Mouse (Mus musculus) megakaryocyte, embryonic 14.5 days (primary cell): Measurements from ENCODE around the gene Mylk2. TPM values are rescaled to one million over a fixed set of nuclear protein-coding genes. Genes with fewer than 3 reads are reported as not detected.

Source experiments
- H3K27me3 ChIP-seq: replicated peaks from 2 replicates; pipeline ENCODE3; 2012; ENCODE audit warnings: inconsistent platforms
- H3K36me3 ChIP-seq: replicated peaks from 2 replicates; pipeline ENCODE3; 2012; ENCODE audit warnings: low read length, inconsistent platforms, mixed read lengths
- H3K4me1 ChIP-seq: 2 replicates; pipeline ENCODE4 v1.6.1; 2012; ENCODE audit warnings: inconsistent platforms
- H3K4me3 ChIP-seq: replicated peaks from 2 replicates; pipeline ENCODE3; 2012; ENCODE audit warnings: moderate library complexity, mild to moderate bottlenecking, inconsistent platforms
- H3K9me3 ChIP-seq: 2 replicates; pipeline ENCODE4 v1.6.1; 2012; ENCODE audit warnings: inconsistent platforms
- FLI1 ChIP-seq: IDR thresholded peaks from 2 replicates; pipeline ENCODE4 v1.6.1; 2012; ENCODE audit warnings: low read length, inconsistent platforms, mixed read lengths
- GATA1 ChIP-seq: IDR thresholded peaks from 3 replicates; pipeline ENCODE4 v1.6.1; 2012; ENCODE audit warnings: mixed read lengths, low read length, inconsistent platforms, borderline replicate concordance
- polyA plus RNA-seq: library from polyadenylated mRNA; stranded (reverse); fragments of >175 nt; gene quantifications from 2 replicates; pipeline ENCODE4 v1.2.3, GENCODE M21; 2012; ENCODE audit warnings: low replicate concordance; ENCODE audit not compliant: insufficient read depth

Gene Mylk2
- polyA plus RNA-seq, 1 experiment = 0.15 TPM

DNA sequence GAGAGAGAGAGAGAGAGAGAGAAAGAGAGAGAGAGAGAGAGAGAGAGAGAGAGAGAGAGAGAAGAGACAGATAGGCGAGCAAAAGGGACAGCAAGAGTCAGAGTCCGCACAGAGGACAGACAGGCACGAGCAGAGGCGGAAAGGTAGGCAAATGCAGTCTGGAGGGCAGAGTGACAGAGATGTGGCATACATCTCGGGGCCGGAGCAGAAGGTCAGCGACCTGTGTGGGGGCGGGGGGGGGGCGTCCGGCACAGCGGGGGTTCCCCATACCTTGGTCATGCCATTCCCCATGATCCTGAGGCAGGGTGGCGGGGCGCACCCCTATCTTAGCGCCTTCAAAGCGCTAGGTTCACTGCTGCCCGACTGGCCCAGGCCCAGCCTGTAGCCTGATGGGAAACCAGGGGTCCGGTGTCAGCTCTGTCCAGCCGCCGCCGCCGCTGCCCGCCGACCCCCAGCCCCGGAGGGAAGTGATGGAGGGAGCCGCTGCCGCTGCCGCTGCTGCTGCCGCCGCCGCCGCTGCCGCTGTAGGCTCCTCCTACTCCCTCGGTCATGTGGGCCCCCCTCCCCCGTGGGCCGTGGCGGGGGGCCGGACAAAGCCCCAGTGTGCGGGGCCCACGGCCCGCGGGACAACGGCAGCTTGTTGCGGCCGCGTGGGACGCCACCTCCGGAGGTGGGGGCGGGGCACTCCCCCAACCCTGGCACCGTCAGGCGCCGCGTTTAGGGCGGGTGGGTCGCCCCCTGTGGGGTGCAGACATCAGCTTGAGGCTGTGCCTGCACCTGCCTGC lies 40.1 kb downstream of the Mylk2 start, which contains the start of gene Dusp15:
Dusp15 (minus strand) TSS at position 634 of the 785 bp plus-strand sequence.
- no peaks in the 10 kb centered on the region for H3K9me3 ChIP-seq

DNA sequence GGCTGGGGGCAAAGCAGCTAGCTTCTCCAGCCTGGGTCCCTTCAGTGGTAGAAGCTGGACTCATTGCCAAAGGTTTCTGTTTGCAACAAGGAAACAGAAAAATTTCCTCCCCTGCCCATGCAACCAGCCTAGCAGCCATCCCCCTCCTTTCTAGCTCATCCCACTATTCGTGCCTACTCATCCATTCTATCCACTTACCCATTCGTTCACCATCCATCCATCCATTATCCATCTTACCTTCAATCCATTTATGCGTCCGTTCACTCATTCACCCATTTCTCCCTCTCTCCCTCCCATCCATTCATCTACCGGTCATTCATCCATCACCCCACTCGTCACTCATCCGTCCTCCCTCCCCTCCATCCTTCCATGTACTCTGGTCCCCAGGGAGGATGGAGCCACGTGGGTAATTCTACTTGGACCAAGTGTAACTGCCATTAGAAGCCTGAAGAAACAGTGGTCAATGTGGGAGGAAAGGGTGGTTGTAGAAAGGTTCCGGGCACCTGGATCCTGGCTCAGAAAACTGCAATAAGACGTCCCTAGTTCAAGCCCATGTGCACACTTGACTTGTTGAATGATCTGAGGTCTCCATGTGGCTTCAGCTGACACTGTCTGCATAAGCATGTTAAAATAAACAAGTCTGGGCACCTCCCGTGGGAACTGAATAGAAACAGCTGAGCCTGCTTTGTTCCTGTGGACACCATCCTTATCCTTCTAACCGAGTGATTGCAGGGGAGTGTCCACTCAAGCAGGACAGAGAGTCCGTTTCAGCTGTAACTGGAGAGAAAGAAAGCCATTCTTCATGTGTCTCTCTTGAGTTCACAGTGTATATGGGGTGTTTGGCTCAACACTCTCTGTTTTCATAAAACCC lies 40.9 kb downstream of the Mylk2 start:
- TF ChIP-seq FLI1 (no peak), GATA1 (no peak)
- peaks cover 91% of the 10 kb centered on the region for H3K27me3 ChIP-seq

More for the DNA sequence above, 40.1 kb downstream of the Mylk2 start, which contains the start of gene Dusp15:
- Histone ChIP-seq H3K4me1 (peaks cover 24% of the 10 kb centered on the region), H3K4me3 (peak within 1 kb of the TSS; percentile 88), H3K27me3 (peaks cover 91% of the 10 kb centered on the region), H3K36me3 (no peaks in the 10 kb centered on the region)
- TF ChIP-seq FLI1 (no peak), GATA1 (no peak)

DNA sequence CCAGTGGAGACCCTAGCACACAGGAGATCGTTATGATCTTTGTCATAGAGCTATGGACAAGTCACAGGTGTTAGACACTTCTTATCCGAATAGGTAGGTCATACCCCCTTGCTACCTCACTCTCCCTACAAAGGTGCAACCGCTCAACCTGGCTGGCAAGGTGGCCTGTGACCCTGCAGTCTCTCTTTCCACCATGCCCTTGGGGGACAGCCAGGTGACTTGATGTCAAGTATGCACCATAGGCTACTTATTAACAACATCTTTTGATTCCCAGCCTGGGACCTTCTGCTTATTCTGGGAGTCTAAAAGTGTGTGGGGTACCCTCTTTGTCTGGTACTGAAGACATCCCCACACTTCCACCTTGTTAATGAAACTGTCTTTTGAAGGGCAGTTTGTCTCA lies 47.0 kb downstream of the Mylk2 start:
- Histone ChIP-seq H3K27me3 (peaks cover 81% of the 10 kb centered on the region), H3K4me3 (no peak overlapping the region), H3K36me3 (no peaks in the 10 kb centered on the region), H3K4me1 (peaks cover 7% of the 10 kb centered on the region), H3K9me3 (no peaks in the 10 kb centered on the region)
- no peak for TF ChIP-seq FLI1
- no peak for TF ChIP-seq GATA1

More for the DNA sequence above, 40.9 kb downstream of the Mylk2 start:
- Histone ChIP-seq H3K9me3 (no peaks in the 10 kb centered on the region), H3K4me3 (peak overlapping the region; percentile 88), H3K4me1 (peaks cover 24% of the 10 kb centered on the region), H3K36me3 (no peaks in the 10 kb centered on the region)

DNA sequence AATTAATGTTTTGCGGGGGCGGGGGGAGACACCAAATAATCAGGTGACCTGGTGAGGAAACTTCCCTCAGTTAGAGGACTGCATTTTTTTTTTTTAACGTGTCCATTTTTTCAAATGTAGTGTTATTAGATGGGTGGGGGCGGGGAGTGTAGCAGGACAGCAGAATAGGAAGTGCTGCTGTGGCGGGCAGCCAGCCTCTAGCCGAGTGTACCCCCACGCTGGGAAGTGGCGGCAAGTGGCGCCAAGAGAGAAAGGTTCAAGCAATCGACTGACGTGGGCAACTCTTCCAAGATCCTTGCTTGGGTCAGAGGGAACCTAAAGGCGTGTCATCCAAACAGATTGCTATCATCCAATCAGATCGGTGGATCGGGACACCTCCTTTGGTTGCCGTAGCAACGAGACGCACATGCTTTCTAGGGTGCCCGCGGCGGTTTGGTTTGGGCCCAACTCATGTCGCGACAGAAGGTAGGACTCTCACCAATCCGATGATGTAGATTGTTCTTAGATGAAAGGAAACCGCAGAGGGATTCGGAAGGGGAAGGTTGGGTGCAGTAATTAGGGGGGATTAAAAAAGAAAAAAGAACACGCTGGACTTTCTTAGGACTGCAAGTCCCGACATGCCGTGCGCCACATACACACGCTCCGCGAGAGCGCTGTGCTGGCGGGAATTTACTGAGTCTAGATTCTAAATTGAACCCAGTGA lies 51.1 kb downstream of the Mylk2 start, which contains the start of gene Ttll9:
Ttll9 (plus strand) TSS at position 395 of the 703 bp plus-strand sequence.
- H3K36me3 ChIP-seq = no peaks in the 10 kb centered on the region
- H3K4me3 ChIP-seq = peak within 1 kb of the TSS; percentile 89
- peaks cover 7% of the 10 kb centered on the region for H3K4me1 ChIP-seq
- TF ChIP-seq FLI1 = no peak
- TF ChIP-seq GATA1 = no peak
- H3K27me3 ChIP-seq = peaks cover 58% of the 10 kb centered on the region
- peaks cover 19% of the 10 kb centered on the region for H3K9me3 ChIP-seq

DNA sequence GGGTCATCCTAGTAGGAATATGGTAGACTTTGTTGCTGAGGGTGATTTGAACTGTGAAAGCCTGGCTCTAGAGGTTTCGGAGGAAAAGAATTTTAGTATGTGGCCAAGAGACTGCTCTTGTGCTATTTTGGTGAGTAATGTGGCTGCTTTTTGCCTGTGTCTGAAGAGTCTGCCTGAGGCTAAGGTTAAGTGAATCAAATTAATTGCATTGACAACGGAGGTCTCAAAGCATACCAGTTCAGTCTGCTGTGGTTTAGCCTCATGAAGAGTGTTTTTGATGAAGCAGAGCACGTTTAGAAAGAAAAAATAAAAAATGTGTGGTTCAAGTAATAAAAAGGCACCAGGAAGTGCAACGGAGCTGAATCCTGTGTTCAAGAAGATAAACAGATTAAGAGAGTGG lies 54.4 kb downstream of the Mylk2 start:
- no peak overlapping the region for H3K4me3 ChIP-seq
- TF ChIP-seq FLI1 (no peak), GATA1 (no peak)
- peaks cover 20% of the 10 kb centered on the region for H3K9me3 ChIP-seq
- H3K4me1 ChIP-seq = peaks cover 7% of the 10 kb centered on the region
- no peaks in the 10 kb centered on the region for H3K36me3 ChIP-seq
- peaks cover 40% of the 10 kb centered on the region for H3K27me3 ChIP-seq

Other genes with a start within 250 kb of the Mylk2 start
- 88.7 and 308 TPM in 2 replicates for gene H13, start 241.9 kb upstream of the Mylk2 start, polyA plus RNA-seq
- gene Mcts2, start 224.3 kb upstream of the Mylk2 start, polyA plus RNA-seq = not detected in 2 replicates
- gene Id1, start 175.1 kb upstream of the Mylk2 start, polyA plus RNA-seq = 9.3 and 45.9 TPM in 2 replicates
- 2.8 TPM in 1 of 2 replicates, not detected in the other for gene Cox4i2, start 157.2 kb upstream of the Mylk2 start, polyA plus RNA-seq
- gene Bcl2l1, start 79.6 kb upstream of the Mylk2 start, polyA plus RNA-seq = 498 and 1,222 TPM in 2 replicates
- 1.1 and 10.4 TPM in 2 replicates for gene Tpx2, start 63.4 kb upstream of the Mylk2 start, polyA plus RNA-seq
- gene Foxs1, start 21.9 kb downstream of the Mylk2 start, polyA plus RNA-seq = 3.2 and 4.6 TPM in 2 replicates
- gene Dusp15, start 40.3 kb downstream of the Mylk2 start, polyA plus RNA-seq = 1.0 TPM in 1 of 2 replicates, not detected in the other
- gene Ttll9, start 51.1 kb downstream of the Mylk2 start, polyA plus RNA-seq = 0.22 TPM in 1 of 2 replicates, not detected in the other
- gene Pdrg1, start 104.1 kb downstream of the Mylk2 start, polyA plus RNA-seq = 9.7 and 47.3 TPM in 2 replicates
- not detected in 2 replicates for gene Xkr7, start 120.5 kb downstream of the Mylk2 start, polyA plus RNA-seq
- gene Ccm2l, start 154.6 kb downstream of the Mylk2 start, polyA plus RNA-seq = not detected in 2 replicates
- 1.9 and 8.1 TPM in 2 replicates for gene Hck, start 197.1 kb downstream of the Mylk2 start, polyA plus RNA-seq
- gene Tm9sf4, start 250.0 kb downstream of the Mylk2 start, polyA plus RNA-seq = 23.8 and 32.4 TPM in 2 replicates